Mouse (Mus musculus): ENCODE measurements at regions not wholly inside any gene's neighbourhood (a gene's known extent, or its start where the extent isn't known, plus 50 kb on each side); places are given as distances from the start of the nearest gene placed in this dataset.

- no peak for DNase-seq (ENCODE audit: low read depth, low spot score)
Measured at GRCm38 (mm10) chr9:46830316-46830715, 168.2 kb upstream of the Gm4791 start.

GRCm38 (mm10) chr9:46824703-46825102, 173.8 kb upstream of the Gm4791 start:
- no peak for DNase-seq (ENCODE audit: low read depth, low spot score)
- 57% methylated on average over 4 of the region's 4 CpGs for WGBS

More at GRCm38 (mm10) chr9:46830316-46830715, 168.2 kb upstream of the Gm4791 start:
- WGBS, result 0% methylated on average over 1 of the region's 1 CpGs

DNA sequence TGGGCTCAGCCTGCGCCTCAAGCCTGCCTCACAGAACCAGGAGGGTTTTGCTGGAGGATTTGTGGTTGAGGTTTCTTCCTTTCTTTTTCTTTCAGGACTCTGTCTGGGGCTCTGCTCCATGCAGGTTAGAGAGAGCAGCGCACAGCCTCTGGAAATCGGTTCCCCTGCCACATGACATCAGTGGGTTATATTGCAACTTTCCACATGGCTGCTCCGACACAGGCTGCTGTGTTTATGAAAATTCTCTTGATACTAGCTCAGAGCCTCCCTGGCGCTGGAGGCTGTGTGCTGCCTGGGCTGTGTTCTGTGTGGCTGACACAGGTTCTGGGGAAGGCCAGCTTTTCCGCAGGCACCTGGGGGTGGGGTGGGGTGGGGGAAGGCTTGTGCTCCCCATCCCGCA, 178.7 kb upstream of the Gm4791 start:
- 64% methylated on average over 7 of the region's 7 CpGs for WGBS

DNA sequence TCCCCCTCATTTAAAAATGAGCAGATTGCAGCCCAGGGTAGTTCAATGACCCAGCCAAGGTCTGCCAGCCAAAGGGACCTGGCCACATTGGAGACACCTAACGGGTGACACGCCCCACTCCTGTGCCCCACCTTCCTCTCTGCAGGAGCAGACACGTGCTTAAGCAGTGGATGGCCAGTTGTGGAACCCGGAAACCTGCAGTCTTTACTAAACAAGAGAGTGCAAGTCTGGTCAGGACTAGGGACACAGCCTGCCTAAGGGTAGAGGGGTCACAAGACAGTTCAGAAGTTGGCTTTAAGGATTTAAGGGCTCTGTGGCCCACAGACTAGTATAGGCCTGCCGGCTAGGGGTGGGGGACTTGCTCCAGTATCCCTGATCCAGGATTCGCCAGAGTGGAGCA, 179.2 kb upstream of the Gm4791 start:
- WGBS, result 31% methylated on average over 6 of the region's 6 CpGs
- no peak for DNase-seq (ENCODE audit: low read depth, low spot score)

More for the DNA sequence above, 178.7 kb upstream of the Gm4791 start:
- no peak for DNase-seq (ENCODE audit: low read depth, low spot score)

- no peak for DNase-seq (ENCODE audit: low read depth, low spot score)
- 65% methylated on average over 5 of the region's 5 CpGs for WGBS
Measured at GRCm38 (mm10) chr9:46816126-46816525, 182.4 kb upstream of the Gm4791 start.

GRCm38 (mm10) chr9:46814478-46815241, 183.9 kb upstream of the Gm4791 start:
- 15% methylated on average over 22 of the region's 22 CpGs for WGBS
- peak; percentile 25 for DNase-seq (ENCODE audit: low read depth, low spot score)

GRCm38 (mm10) chr9:46810266-46810665, 188.3 kb upstream of the Gm4791 start:
- 76% methylated on average over 7 of the region's 7 CpGs for WGBS
- DNase-seq (ENCODE audit: low read depth, low spot score), result no peak

- no peak for DNase-seq (ENCODE audit: low read depth, low spot score)
- WGBS, result 72% methylated on average over 11 of the region's 11 CpGs
Measured at GRCm38 (mm10) chr9:46795446-46795845, 203.1 kb upstream of the Gm4791 start.

GRCm38 (mm10) chr9:46789036-46789435, 209.5 kb upstream of the Gm4791 start:
- DNase-seq (ENCODE audit: low read depth, low spot score), result no peak
- WGBS, result 65% methylated on average over 10 of the region's 10 CpGs

GRCm38 (mm10) chr9:46788456-46788855, 210.1 kb upstream of the Gm4791 start:
- DNase-seq (ENCODE audit: low read depth, low spot score), result no peak
- WGBS, result 90% methylated on average over 5 of the region's 5 CpGs

GRCm38 (mm10) chr9:46784355-46784975, 214.1 kb upstream of the Gm4791 start:
- WGBS, result 90% methylated on average over 17 of the region's 17 CpGs
- DNase-seq (ENCODE audit: low read depth, low spot score), result no peak

DNA sequence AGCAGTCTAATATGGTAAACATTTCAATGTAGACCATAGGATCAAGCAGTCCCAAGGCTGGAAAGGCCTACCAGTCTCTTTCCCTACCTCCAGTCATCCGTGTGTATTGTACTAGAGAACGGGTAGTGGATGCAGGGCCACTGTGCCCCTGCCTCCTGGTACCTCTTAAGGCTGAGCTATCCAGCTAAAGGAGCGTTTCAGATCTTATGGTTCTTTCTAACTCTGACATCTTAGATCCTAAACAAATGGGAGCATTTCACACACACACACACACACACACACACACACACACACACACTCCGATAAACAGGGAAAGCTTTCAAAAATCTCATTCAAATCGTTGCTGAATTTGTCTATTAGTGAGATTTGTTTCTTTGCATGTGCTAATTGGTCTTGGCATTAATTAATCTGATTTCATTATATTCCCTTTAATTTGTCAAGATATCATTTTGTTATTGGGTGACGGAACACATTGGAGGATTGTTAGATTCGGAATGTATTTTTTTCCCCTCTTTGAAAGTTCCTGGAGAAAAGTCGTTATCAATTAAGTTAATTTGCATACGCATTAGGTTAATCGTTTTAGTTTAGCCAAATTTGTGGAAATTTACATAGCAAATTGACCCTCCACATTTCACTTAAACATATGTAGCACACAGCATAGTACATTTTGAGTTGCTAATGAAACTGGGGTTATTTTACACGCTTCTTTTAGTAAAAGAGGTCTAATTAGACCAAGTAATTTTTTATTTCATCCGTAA, 214.8 kb upstream of the Gm4791 start:
- 86% methylated on average over 12 of the region's 12 CpGs for WGBS
- DNase-seq (ENCODE audit: low read depth, low spot score), result no peak

GRCm38 (mm10) chr9:46781681-46782080, 216.9 kb upstream of the Gm4791 start:
- DNase-seq (ENCODE audit: low read depth, low spot score), result no peak
- 38% methylated on average over 8 of the region's 8 CpGs for WGBS

- DNase-seq (ENCODE audit: low read depth, low spot score), result no peak
- 71% methylated on average over 6 of the region's 6 CpGs for WGBS
Measured at GRCm38 (mm10) chr9:46778769-46779168, 219.8 kb upstream of the Gm4791 start.

DNA sequence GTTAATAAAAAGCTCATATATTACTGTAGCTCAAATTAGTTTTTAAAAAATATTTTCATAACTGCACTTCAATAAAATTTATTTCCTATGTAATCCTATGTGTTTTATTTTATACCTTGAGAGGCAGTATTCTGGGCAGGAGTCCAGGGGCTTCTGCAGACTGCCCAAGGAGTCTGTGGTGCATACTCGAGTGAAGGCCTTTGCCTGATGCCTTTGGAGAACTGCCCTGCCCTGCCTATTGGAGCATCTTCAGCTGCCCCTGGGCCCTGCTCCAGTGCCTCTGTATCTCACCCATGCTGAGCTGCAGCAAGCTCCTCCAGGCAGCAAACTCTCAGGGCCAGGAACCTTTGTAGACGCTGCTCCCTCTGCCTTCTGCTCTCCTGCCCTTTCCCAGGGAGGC, 223.7 kb upstream of the Gm4791 start:
- no peak for DNase-seq (ENCODE audit: low read depth, low spot score)
- WGBS, result 51% methylated on average over 2 of the region's 2 CpGs

- 74% methylated on average over 4 of the region's 4 CpGs for WGBS
- DNase-seq (ENCODE audit: low read depth, low spot score), result no peak
Measured at GRCm38 (mm10) chr9:46760247-46760646, 238.3 kb upstream of the Gm4791 start.

DNA sequence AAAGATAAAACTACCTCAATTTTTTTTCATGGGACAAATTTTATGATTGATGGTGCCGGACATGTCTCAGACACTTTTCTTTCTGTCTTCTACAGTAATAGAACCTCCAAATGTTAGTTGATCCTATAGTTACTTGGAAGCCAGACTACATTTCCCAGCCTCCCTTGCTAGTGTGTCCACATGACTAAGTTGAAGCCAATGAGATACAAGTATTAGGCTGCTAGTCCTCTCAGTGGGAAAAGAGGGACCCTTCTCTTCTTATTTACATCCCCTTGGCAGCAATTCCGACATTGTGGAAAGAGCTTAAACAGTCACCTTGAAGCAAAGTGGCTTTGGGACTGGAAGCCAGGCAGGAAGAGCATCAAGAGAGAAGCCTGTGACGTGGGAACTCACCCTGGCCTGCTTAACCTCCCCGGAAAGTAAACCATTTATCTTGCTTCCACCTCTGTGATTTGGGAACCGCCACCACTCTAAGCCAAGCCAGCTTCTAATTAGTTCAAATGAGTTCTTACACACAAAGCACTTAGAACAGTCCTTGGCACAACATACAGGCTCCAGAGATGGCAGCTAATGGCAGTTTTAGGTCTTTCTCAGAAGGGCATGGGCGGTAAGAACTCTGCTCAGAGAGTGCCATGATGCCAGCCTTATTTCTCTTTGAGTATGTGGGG, 241.4 kb upstream of the Gm4791 start:
- DNase-seq (ENCODE audit: low read depth, low spot score), result no peak
- 74% methylated on average over 6 of the region's 6 CpGs for WGBS

DNA sequence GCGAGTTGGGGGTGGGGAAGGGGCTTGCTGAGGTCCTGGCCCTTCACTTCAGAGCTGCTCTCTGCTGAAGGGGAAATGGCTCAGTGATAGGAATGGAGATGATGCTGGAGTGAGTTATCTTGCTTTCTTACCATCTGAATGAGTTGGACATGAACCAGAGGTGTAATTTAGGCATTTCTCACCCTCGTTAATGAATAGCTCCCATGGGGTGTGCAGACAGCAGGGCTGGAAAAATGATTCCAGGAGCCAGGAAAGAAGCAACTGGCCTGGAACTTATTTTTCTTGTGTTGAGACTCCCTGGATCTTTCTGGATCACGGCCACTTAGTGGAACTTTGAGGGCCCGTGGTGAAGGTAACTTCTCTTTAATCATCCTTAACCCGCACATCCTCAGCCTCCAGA, 246.6 kb upstream of the Gm4791 start:
- WGBS, result 52% methylated on average over 5 of the region's 5 CpGs
- DNase-seq (ENCODE audit: low read depth, low spot score), result no peak

DNA sequence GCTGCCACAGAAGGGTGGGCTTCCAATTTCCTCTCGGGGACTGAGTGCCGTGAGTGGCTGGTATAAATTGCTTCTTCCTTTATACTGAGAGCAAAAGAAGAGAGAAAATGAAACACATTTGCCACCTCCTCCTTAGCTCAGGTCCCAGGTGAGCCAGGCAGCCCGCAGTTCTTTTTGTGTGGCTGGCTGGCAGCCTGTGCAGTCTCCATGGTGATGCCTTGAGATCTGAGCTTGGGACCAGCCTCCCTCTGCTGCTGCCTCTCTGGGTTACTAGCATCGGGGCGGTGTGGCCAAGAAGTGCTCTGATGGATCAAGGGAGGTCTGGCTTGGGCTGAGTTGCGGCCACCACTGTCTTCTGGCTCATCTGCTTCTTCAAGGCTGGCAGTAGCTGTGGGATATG, 249.1 kb upstream of the Gm4791 start:
- no peak for DNase-seq (ENCODE audit: low read depth, low spot score)
- 83% methylated on average over 6 of the region's 6 CpGs for WGBS

DNA sequence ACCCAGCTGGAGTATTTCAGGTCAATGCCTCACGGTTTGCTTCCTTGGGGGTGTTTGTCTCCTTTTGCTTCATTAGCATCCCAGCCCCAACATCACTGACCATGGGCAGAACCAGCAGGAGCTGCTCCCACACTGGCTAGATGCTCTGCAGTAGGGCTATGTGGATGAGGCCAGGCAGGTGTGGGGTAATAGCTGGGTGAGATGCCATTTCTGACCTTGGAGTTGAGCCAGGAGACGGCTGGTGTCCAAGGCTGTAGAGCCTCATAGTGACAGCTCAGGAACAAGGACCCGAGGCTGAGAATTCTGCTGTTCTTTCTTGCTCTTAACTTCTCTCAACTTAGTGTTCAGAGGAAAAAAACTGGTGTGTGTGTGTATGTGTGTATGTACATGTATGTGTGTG, 252.3 kb upstream of the Gm4791 start:
- WGBS, result 54% methylated on average over 3 of the region's 3 CpGs
- DNase-seq (ENCODE audit: low read depth, low spot score), result no peak

Measured in large intestine, adult 2 months (tissue).